Mouse (Mus musculus): ENCODE results near the gene Tead2. TPM values are rescaled to one million over a fixed set of nuclear protein-coding genes. Genes with fewer than 3 reads are reported as not detected.
A peak's percentile ranks its signal among the peaks of the same experiment; 100 is the strongest.
"Not testable (repeated sequence)": the region's sequence is repeated elsewhere in the genome, so short reads cannot be mapped to it uniquely, and the experiment has no call there.

Tead2 gene
- polyA plus RNA-seq (2017; shearing (Covaris generic)): 1 to 10 TPM; 4.5 to 5.4 TPM

DNA sequence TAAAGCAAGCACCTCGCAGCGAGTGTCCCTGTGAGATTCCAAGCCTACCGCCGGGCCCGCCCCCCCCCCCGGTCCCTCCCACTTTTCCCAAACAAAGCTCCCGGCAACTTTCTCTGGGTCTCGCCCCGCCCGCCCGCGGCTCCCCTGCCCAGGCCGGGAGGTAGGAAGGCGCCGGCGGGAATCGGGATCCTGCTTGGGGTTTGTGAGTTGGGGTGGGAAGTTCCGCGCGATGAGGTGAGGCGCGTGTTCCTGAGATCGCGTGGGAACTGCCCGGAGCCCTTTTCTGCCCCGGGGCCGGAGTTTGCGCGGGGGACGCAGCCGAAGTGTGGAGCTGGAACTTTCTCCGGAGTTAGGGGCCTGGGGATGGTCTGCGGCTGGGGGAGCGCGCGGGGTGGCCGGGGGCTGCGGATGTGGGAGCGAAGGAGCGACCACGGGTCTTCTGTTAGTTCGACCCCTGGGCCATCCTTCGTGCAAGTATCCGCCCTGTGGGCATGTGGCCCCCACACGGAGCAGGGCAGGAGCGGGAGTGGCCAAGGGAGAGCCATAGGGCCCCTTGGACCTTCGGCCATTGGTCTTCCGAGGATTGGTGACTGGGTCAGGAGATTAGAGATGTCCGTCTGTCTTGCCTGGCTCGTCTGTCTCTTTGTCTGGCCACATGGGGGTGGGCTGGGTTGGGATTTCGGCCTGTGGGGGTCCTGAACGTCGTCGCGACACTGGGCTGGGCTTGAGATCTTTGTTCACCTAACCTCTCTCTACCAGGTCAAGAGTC is at the start of gene Tead2:
Gene Tead2, plus strand, starts transcription at position 81 of the 769 bp plus-strand sequence.
- ATAC-seq: no peak

DNA sequence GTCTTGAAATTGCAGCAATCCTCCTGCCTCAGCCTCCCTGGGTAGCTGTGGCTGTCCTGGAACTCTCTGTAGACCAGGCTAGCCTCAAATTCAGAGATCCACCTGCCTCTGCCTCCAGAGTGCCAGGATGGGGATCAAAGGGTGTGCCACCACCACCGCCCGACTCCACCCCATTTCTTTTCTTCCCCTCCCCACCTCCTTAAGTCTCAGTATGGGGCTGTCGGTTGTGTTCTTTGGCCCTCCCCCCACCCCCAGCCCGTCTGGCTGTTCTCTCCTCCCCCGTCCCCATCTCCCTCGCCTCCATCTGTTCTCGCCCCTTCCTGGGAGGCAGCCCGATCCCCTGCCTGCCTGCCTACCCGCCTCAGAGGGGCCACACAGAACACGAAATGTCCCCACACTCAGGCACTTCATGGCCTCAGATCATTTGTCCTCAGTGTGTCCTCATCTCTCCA is 48.6 kb upstream of the Tead2 start:
- no peak for ATAC-seq

DNA sequence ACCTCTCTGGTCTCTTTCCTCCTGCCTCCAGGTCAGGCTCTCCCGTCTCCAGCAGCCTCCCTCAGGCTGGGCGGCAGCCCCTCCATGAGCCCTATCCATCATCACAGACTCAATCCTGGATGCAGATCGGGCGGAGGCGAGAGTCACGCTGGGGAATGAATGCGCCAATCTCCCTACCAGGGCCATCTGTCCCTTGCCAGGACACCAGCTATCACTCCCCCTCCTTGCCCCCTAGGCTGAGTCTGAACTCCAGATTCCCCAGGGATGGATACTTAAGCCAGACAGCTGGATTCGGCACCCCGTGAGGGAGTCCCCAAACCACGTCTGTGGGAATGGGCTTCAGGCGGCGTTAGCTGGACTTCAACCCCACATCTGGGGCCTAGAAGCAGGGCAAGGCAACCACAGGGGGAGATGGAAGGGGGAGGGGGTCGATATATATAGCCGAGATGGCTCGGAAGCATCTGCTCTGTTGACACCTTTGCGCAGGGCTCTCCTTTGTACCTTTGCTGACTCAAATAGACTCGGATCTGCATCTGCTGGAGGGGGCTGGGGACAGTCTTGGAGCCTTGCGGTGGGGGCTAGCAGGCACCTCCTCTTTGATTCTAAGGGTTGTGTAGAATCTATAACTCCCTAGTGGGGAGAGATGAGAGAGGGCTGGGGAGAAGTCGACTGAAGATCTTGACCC is 47.6 kb upstream of the Tead2 start:
- ATAC-seq: no peak

DNA sequence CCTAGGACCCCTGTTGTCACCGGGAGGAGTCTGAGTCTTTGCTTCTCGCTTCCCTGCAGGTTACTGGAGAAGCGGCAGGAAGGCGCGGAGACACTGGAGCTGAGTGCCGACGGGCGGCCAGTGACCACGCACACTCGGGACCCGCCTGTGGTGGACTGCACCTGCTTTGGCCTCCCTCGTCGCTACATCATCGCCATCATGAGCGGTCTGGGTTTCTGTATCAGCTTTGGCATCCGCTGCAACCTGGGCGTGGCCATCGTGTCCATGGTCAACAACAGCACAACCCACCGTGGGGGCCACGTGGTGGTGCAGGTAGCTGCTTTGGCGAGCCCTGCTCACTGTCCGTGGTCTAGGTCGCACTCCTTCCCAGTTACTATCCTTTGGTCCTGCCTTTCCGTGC is 46.9 kb upstream of the Tead2 start:
- no peak for ATAC-seq

DNA sequence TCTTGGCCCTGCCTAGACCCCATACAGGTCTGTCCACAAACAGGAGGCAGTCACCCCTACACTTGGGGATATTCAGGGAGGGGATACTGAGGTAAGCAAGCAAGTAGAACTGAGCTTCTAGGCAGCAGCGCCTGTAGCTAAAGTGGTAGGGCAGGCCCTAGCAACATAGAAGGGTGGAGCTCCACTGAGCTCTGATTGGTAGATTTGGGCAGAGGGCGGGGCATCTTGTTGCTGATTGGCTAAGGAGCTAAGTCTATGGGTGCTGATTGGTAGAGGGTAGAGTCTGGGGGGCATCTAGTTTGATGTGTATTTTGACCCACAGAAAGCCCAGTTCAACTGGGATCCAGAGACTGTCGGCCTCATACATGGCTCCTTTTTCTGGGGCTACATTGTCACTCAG is 46.1 kb upstream of the Tead2 start:
- ATAC-seq: no peak

DNA sequence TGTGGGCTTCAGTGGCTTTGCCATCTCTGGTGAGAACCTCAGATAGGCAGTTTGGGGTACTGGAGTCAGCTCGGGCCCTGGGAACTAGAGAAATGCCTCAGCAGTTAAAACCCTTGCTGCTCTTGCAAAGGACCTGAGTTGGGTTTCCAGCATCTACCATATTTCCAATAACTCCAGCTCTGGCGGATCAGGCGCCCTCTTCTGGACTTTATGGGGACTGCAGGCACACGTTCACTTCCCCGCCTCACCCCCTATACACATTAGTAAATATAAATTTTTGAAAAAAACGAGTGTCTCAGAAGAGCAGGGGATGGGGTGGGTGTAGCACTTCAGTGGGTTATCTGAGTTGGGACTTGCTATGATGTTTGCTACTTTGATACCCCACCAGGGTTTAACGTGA is 42.6 kb upstream of the Tead2 start:
- no peak for ATAC-seq

DNA sequence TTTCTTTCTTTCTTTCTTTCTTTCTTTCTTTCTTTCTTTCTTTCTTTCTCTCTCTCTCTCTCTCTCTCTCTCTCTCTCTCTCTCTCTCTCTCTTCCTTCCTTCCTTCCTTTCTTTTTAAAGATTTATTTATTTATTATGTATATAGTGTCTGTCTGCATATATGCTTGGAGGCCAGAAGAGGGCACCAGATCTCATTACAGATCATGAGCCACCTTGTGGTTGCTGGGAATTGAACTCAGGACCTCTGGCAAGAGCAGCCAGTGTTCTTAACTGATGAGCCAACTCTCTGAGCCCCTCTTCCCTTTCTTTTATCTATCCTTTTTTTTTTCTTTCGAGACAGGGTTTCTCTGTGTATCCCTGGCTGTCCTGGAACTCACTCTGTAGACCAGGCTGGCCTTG is 41.8 kb upstream of the Tead2 start:
- not testable (repeated sequence) for ATAC-seq

DNA sequence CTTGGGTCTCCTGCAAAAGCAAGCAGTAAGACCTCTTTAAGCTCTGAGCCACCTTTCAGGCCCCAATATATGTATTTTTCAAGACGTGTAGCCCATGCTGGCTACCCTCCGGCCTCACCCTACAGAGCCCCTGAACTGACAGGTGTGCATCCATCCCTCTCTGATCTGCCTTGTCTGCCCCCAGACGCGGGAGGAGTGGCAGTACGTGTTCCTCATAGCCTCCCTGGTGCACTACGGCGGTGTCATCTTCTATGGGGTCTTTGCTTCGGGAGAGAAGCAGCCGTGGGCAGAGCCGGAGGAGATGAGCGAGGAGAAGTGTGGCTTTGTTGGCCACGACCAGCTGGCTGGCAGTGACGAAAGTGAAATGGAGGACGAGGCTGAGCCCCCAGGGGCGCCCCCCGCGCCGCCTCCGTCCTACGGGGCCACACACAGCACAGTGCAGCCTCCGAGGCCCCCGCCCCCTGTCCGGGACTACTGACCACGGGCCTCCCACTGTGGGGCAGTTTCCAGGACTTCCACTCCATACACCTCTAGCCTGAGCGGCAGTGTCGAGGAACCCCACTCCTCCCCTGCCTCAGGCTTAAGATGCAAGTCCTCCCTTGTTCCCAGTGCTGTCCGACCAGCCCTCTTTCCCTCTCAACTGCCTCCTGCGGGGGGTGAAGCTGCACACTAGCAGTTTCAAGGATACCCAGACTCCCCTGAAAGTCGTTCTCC is 40.8 kb upstream of the Tead2 start:
- no peak for ATAC-seq

DNA sequence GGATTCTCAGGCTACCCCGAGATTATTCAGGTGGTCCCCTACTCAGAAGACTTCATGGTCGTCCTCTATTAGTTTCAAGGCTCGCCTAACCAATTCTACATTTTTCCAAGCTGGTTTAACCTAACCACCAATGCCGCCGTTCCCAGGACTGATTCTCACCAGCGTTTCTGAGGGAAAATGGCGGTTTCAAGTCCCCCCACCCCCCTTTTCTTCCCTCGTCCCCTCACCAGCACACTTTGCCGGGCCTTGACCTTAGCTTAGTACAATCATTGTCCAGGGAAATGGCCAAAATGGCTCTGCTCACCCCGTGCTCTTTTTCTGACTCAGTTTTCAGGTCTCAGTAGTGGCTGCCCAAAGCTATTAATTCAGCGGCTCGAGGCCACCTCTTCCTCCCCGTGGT is 40.2 kb upstream of the Tead2 start:
- no peak for ATAC-seq

DNA sequence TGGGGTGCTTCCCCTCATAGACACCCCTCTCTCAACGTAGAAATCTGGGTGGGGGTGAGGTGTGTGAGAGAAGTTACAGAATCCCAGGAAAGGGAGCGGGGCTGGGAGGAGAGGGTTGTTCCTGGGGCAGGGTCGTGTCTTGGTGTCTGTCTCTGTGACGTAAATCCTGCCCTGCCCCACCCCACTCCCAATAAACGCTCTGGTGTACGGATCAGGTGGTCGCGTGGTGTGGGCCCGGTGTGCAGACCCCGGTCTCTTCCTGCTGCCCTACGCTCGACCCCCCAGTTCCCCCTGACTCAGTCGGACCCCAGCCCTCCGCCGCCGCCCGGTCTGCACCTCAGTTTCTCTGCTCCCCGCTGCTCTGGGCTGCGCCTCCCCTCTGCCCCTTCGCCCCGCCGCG is 39.6 kb upstream of the Tead2 start:
- ATAC-seq: no peak

DNA sequence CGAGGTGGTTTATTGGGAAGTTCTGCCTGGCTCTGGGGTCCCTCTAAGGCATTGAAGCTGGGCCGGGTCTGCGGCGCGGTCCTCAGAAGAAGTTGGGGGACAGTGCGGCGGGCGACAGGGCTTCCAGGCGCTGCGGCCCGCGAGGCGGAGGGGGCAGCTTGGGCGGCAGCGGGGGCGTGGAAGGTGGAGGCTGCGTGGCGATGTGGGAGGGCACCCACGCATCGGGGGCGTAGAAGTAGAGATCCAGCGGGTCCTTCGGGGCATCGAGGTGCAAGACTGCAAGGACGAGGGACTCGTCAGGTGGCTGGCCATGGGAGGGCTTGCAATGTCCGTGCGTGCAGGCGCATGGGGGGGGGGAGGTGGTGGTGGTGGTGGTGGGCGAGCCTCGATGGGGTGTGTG is 39.2 kb upstream of the Tead2 start:
- no peak for ATAC-seq

DNA sequence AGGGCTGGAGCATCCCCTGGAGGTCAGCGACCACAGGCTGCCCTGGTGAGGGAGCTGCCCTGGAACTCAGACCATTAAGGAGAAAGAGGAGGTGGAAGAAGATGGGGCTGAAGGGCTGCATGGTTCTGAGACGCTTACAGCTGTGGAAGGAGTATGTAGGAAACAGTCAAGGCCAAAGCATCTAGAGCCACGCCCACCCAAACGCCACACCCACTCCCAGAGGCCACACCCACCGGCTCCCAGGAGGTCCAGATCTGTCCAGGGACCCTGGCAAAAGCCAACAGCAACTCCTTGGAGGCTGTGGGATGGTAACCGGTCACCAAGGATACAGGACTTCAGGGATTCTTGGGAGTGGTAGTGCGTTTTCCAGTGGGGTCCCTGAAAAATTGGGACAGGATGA is 37.0 kb upstream of the Tead2 start:
- no peak for ATAC-seq

DNA sequence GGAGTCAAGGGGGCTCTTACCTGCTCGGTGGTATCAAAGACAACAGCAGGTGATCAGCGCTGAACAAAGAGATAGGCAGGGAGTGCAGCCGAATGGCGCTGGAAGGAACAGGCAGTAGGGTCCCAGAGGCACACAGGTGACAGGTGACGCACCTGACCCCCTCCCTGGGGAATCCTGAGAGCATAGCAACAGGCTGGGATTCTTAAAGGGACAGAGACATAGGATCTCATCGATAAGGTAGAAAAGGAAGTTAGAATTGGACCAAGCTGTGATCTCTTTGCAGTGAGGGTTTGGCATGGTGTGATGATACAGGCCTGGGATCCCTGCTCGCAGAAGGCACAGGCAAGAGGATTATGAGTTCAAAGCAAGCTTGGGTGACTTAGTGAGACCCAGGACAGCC is 36.1 kb upstream of the Tead2 start, which contains the start of gene Gfy:
Gene Gfy, minus strand, starts transcription at position 101 of the 400 bp plus-strand sequence.
- no peak for ATAC-seq

DNA sequence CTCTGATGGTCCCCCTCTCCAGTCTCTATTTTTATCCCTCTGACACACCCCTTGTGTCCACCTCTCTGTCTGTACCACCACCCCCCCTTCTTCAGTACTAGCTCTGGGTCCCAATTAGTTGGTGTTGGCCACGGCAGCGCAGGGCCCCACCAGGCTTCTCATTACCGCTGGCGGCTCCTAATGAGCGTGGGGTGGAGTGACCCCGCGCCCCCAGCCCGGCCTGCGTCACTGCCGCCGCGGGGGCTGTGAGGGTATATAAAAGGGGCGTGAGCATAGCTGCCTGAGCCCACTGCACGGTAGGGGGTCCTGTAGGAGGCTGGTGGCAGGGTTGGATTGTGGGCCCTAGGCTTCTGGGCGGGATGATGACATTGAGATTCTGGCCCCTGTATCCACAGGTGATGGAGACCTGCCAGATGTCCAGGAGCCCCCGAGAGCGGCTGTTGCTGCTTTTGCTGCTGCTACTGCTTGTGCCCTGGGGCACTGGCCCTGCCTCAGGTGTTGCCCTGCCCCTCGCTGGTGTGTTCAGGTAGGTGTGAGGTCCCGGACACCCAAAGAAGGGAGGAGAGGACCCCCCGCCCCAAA is 34.6 kb upstream of the Tead2 start, which contains the start of gene Pth2:
Gene Pth2, plus strand, starts transcription at position 100 of the 582 bp plus-strand sequence.
- no peak for ATAC-seq

DNA sequence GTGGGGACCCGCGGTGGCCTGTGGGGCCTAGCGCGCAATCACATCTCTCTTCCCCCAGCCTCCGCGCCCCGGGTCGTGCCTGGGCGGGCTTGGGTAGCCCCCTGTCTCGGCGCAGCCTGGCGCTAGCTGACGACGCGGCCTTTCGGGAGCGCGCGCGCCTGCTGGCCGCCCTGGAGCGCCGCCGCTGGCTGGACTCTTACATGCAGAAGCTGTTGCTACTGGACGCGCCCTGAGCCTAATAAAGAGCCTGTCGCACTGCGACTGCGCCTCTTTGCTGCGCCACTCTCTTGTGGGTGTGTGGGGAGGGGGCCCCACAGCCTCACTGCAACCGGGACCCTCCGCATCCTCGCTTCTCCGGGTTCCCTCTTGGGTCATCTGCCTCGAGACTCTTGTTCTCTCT is 34.0 kb upstream of the Tead2 start:
- ATAC-seq: no peak

DNA sequence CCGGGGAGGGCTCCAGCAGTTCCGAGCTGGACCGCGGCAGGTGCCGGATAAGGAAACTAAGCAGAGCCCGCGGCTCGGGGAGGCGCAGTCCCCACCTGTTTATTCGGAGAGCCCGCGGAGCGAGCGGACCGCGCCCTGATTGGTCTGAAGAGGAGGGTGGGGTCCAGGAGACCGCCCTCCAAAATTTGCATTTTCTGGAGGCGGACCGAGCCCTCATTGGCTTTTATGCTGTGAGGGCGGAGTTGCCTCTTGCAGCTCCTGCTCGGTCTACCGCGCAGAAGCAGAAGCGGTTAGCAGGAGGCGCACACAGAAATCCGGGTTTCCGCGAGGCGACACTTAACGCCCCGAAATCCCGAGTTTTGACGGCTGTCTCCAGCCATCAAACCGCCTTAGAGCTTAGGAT is 33.4 kb upstream of the Tead2 start:
- ATAC-seq: peak; percentile 96

DNA sequence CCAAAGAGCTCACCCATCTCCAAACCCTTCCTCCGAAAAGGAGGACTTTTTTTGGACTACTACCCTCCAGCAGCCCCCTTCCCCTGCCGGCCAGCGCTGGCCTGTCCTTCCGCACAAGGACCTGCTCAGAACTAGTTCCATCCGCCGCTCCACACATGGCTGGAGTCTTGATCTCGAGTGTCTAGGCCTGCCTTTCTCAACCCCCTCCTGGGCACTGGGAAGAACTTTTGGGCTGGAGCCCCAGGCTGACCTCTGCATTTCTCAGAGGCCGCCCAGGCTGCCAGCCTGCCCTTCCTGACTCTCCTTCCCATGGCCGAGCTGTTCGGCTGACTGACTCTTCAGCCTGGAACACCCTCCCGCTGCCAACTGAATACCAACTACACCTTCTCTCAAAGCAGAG is 32.9 kb upstream of the Tead2 start:
- no peak for ATAC-seq

DNA sequence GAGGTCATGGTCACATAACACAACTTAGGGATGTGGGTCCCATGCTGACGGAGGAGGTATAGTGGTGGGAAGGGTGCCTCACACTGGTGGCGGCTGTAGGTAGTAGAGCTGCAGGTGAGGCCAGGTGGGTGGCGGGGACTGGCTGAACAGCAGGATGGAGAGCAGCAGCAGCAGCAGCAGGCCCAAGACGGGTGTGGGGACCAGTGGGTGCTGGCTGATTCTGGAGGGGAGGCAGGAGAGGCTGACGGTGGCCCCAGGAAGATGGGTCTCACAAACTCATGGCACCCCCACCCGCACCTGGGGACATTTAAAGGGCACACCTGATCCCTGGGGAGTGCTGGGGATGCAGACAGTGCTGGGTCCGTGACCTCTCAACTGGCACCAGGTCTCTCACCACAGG is 31.9 kb upstream of the Tead2 start:
- ATAC-seq: no peak

DNA sequence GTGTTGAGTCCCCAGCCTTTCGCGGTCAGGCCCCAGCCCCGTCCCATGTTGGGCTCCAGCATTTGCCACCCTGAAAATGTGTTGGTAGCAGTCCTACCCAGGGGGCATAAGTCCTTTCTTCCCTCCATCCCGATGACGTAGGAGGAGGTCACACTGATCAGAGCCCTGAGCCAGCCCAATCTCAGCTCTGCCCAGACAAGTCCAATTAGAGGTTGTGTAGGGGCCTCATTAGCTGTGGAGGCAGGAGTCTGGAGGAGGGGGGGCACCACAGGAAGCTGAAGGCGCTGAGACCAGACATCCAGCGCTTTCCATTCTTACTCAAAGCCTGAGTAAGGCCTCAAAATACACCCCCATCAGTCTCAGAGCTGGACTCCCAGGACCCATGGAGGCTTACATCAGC is 29.6 kb upstream of the Tead2 start:
- no peak for ATAC-seq

DNA sequence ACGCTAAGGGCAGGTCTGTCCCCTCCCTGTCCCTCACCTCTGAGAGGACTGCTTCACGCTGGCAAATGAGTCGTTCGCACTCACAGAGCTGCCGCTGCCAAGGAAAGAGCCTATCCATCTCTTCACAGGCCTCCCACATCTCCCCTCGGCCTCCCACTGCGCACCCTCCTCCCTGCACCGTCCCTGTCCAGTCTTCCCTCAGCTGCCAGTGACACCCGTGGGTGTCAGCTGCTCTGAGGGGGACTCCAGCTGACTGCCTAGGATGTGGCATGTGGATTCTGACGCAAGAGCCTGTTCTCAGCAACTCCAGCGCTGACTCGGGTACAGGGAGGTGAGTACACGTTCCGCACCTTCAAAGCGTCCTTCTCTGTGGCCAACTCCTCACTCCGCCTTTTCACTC is 26.0 kb upstream of the Tead2 start:
- no peak for ATAC-seq

DNA sequence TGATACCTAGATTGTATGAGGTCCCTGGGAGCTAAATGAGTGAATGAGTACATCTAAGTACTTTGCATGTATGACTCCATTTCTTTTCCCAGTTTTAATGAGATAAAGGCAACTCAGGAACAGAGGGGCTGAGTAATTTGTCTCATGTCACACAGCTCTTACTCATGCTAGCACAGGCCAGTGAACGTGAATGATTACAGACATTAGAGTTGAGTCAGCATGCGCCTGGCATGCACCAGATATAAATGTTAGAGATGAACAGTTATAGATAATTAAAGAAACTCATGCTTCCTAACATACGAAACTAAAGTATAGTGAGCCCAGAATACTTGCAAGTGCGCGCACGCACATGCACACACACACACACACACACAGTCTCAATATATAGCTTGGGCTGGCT is 25.4 kb upstream of the Tead2 start:
- no peak for ATAC-seq

DNA sequence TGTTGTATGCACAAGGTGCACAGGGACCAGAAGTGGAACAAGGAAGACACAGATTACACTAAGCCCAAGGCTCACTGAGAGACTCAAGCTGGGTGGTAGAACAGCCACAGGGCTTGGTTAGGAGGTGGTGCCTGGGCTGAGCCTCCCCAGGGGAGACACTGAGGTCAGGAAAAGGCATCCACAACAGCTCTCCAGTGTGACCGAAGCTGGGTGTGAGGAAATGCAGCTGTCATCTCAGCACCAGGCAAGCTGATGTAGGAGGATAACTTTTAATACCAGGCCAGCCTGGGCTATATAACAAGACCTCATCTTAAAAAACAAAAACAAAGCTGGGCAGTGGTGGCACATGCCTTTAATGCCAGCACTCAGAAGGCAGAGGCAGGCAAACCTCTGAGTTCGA is 24.4 kb upstream of the Tead2 start:
- ATAC-seq: no peak

DNA sequence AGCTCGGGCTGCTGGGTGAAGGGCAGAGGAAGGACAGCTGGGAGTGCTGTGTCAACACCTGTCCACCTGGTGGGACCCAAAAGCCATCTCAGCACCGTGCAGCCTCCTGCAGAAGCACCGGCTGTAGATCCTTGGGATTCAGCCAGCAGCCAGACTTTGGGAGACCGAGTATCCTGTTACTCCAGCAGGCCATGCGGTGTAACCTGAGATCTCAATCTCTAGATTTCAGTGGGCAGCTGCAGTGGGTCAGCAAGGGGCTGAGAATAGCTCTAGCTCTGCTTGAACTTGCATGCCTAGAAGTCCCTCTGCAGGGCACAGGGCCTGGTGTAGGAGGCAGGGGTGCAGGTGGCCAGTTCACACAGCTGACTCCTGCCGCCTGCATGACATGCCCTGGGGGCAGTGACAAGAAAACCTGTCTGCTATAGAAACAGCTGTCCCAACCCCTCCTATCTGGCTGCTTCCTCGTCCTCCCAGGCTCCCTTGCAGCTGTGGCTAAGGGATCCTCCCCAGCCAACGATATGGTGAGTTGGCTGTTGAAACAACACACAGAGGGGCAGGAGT is 23.7 kb upstream of the Tead2 start:
- ATAC-seq: no peak
